Mouse (Mus musculus): ENCODE data around the gene Nrp1. TPM values are rescaled to one million over a fixed set of nuclear protein-coding genes. Genes with fewer than 3 reads are reported as not detected.

The Nrp1 gene
- total and polyA plus RNA-seq, 3 experiments: 7.3 to 14.7 (median 11.9) TPM

DNA sequence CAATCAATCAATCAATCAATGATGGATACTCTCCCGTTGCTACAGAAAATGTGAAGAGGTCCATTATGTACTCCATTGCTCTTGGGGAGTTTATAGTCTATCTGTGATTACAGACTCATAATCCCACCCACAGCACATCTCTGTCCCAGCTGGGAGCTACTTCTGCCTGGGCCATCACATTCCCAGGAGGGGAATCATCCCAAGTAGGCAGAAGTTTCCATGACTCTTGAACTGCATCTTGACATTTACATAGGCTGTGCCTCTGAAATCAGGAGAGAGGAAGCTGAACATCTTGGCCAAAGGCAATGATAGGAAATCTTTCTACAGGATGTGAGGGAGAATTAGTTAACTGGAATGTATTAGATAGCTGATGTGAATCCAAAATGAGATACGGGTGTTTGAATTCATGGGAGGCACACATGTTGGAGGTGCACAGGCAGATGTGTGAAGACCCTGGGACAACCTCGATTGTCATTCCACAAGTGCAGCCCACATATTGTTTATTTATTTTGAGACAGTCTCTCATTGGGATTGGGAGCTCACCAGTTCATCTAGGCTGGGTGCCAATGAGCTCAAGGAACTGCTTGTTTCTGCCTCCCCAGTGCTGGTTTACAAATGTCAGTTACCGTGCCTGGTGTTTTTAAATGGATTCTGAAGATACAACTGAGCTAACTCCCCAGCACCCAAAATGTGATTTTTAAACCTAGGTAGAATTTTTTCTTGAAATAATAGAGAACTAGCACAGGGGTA, 108.5 kb downstream of the Nrp1 start:
- no peak for TF ChIP-seq MEF2A (IDR thresholded peaks at IDR 0.05; ENCODE audit: borderline replicate concordance, low read depth, low read length)
- no peak for TF ChIP-seq ZC3H11A (IDR thresholded peaks at IDR 0.05; ENCODE audit: low read depth, low read length)
- TF ChIP-seq HCFC1 (IDR thresholded peaks at IDR 0.05; ENCODE audit: low read depth, low read length): no peak
- TF ChIP-seq CHD2 (IDR thresholded peaks at IDR 0.05; ENCODE audit: low read length): no peak
- TF ChIP-seq UBTF (IDR thresholded peaks at IDR 0.05; ENCODE audit: low read depth, low read length): no peak
- no peak for TF ChIP-seq TCF12 (IDR thresholded peaks at IDR 0.05; ENCODE audit: low read depth, low read length)
- TF ChIP-seq MAZ (IDR thresholded peaks at IDR 0.05; ENCODE audit: low read depth, low read length): no peak
- no peak for TF ChIP-seq ZNF384 (IDR thresholded peaks at IDR 0.05; ENCODE audit: low read depth, low read length)
- no peak for TF ChIP-seq MAFK (IDR thresholded peaks at IDR 0.05; ENCODE audit: insufficient replicate concordance, low read length)
- no peaks in the 10 kb centered on the region for H3K9me3 ChIP-seq (replicated peaks; ENCODE audit: low read length)
- in situ Hi-C loops (cut with MboI; ENCODE audit: low pct_ligation_motif_present, low pct_unique_long_range_greater_than_20kb, low sequenced_read_pairs) (no loop called here), dilution Hi-C loops (cut with MboI; ENCODE audit: extremely low pct_ligation_motif_present, extremely low pct_unique_long_range_greater_than_20kb, low sequenced_read_pairs) (no loop called here)
- no peak overlapping the region for H3K4me2 ChIP-seq (ENCODE audit: insufficient read depth, low read depth, poor library complexity, severe bottlenecking)
- peaks cover 4 to 26% of the 10 kb centered on the region in 2 experiments; a peak in 3 of 4 replicates for H3K4me1 ChIP-seq (ENCODE audit: control insufficient read depth in 1 of 2, insufficient read depth in 2 of 2)
- H3K79me2 ChIP-seq (replicated peaks; ENCODE audit: control insufficient read depth, extremely low read depth, insufficient read depth, poor library complexity, severe bottlenecking): no peaks in the 10 kb centered on the region
- peaks cover 11 to 26% of the 10 kb centered on the region in 2 experiments for H3K36me3 ChIP-seq (replicated peaks in 1 of 2; ENCODE audit: control insufficient read depth in 1 of 2, insufficient read depth in 1 of 2, low read length in 1 of 2)
- no peak overlapping the region for H3K4me3 ChIP-seq (replicated peaks in 1 of 3; ENCODE audit: low read depth in 2 of 3, low read length in 2 of 3, poor library complexity in 1 of 3)
- H3K27ac ChIP-seq (ENCODE audit: insufficient read depth, low read depth): no peak overlapping the region
- no peaks in the 10 kb centered on the region for H3K27me3 ChIP-seq (replicated peaks)
- H3K9ac ChIP-seq (ENCODE audit: insufficient read depth, low read depth): no peak overlapping the region
- DNase-seq (ENCODE audit: extremely low read depth): no peak

DNA sequence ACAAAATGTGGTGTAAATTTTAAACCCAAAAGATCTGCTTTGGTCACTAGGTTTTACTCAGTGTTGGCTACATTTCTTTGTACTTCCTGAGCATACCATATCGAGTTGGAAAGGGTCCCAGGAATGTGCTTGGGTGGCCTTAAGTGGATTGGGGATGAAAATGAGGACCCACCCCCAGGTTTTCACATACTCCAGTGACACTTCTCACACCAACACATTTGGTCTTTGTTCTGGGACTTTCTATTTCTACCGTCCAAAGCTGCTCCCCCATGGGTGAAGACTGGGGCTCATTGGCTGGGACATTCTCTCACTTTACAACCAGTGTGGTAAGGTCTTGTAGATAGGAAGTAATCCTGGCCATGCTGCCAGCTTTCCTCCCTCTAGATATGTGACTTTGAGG, 111.7 kb downstream of the Nrp1 start:
- in situ Hi-C loops (cut with MboI; ENCODE audit: low pct_ligation_motif_present, low pct_unique_long_range_greater_than_20kb, low sequenced_read_pairs) (no loop called here), dilution Hi-C loops (cut with MboI; ENCODE audit: extremely low pct_ligation_motif_present, extremely low pct_unique_long_range_greater_than_20kb, low sequenced_read_pairs) (no loop called here)
- Histone ChIP-seq H3K4me2 (ENCODE audit: insufficient read depth, low read depth, poor library complexity, severe bottlenecking) (no peak overlapping the region), H3K27ac (ENCODE audit: insufficient read depth, low read depth) (no peak overlapping the region), H3K36me3 (replicated peaks in 1 of 2; ENCODE audit: control insufficient read depth in 1 of 2, insufficient read depth in 1 of 2, low read length in 1 of 2) (peaks cover 11 to 33% of the 10 kb centered on the region in 2 experiments), H3K9me3 (replicated peaks; ENCODE audit: low read length) (no peaks in the 10 kb centered on the region), H3K4me3 (replicated peaks in 1 of 3; ENCODE audit: low read depth in 2 of 3, low read length in 2 of 3, poor library complexity in 1 of 3) (no peak overlapping the region), H3K4me1 (ENCODE audit: control insufficient read depth in 1 of 2, insufficient read depth in 2 of 2) (peaks cover 0 to 12% of the 10 kb centered on the region in 2 experiments; a peak in 2 of 4 replicates), H3K27me3 (replicated peaks) (no peaks in the 10 kb centered on the region), H3K9ac (ENCODE audit: insufficient read depth, low read depth) (no peak overlapping the region), H3K79me2 (replicated peaks; ENCODE audit: control insufficient read depth, extremely low read depth, insufficient read depth, poor library complexity, severe bottlenecking) (no peaks in the 10 kb centered on the region; the same call in 1 of the 2 replicates)
- DNase-seq (ENCODE audit: extremely low read depth): no peak
- TF ChIP-seq USF2 (conservative IDR thresholded peaks at IDR 0.05; ENCODE audit: low read depth, low read length): no peak
- TF ChIP-seq KAT2A (IDR thresholded peaks at IDR 0.05; ENCODE audit: insufficient replicate concordance, low read length): no peak
- no peak for TF ChIP-seq SIN3A (IDR thresholded peaks at IDR 0.05; ENCODE audit: low read length)
- no peak for TF ChIP-seq MAX (IDR thresholded peaks at IDR 0.05; ENCODE audit: low read length)
- TF ChIP-seq MXI1 (IDR thresholded peaks at IDR 0.05; ENCODE audit: low read depth, low read length): no peak
- no peak for TF ChIP-seq TCF12 (IDR thresholded peaks at IDR 0.05; ENCODE audit: low read depth, low read length)
- no peak for TF ChIP-seq MEF2A (IDR thresholded peaks at IDR 0.05; ENCODE audit: borderline replicate concordance, low read depth, low read length)
- no peak for TF ChIP-seq RCOR1 (conservative IDR thresholded peaks at IDR 0.05; ENCODE audit: low read depth, low read length)

Data from CH12.LX (cell line).